Mouse (Mus musculus) right cerebral cortex, postnatal 25 days (tissue): ENCODE measurements around the gene Opa3.

Experiments
- DNase-seq: peaks from one replicate; pipeline ENCODE4 v3.0.0; 2022

The Opa3 gene

GRCm38 (mm10) chr7:19282791-19283405, 54.8 kb downstream of the Opa3 start:
- DNase-seq = peak; percentile 61

GRCm38 (mm10) chr7:19283406-19283804, 55.3 kb downstream of the Opa3 start:
- no peak for DNase-seq

GRCm38 (mm10) chr7:19284763-19285162, 56.6 kb downstream of the Opa3 start:
- no peak for DNase-seq

GRCm38 (mm10) chr7:19290969-19291596, 62.9 kb downstream of the Opa3 start:
- no peak for DNase-seq

GRCm38 (mm10) chr7:19295503-19296185, 67.5 kb downstream of the Opa3 start:
- peak; percentile 91 for DNase-seq

GRCm38 (mm10) chr7:19297034-19297433, 68.9 kb downstream of the Opa3 start:
- no peak for DNase-seq

- DNase-seq = no peak
Measured at GRCm38 (mm10) chr7:19297794-19298193, 69.7 kb downstream of the Opa3 start.

- DNase-seq = no peak
Measured at GRCm38 (mm10) chr7:19299194-19299593, 71.1 kb downstream of the Opa3 start.

GRCm38 (mm10) chr7:19300501-19301421, 72.6 kb downstream of the Opa3 start:
- peak; percentile 64 for DNase-seq

- no peak for DNase-seq
Measured at GRCm38 (mm10) chr7:19301461-19302263, 73.5 kb downstream of the Opa3 start.

GRCm38 (mm10) chr7:19302264-19303045, 74.3 kb downstream of the Opa3 start:
- no peak for DNase-seq

GRCm38 (mm10) chr7:19303046-19303305, 74.8 kb downstream of the Opa3 start:
- no peak for DNase-seq

- DNase-seq = peak; percentile 59
Measured at GRCm38 (mm10) chr7:19303770-19304169, 75.6 kb downstream of the Opa3 start.

- DNase-seq = no peak
Measured at GRCm38 (mm10) chr7:19304501-19305412, 76.6 kb downstream of the Opa3 start.

- no peak for DNase-seq
Measured at GRCm38 (mm10) chr7:19305413-19305735, 77.2 kb downstream of the Opa3 start.
